Mouse (Mus musculus) frontal cortex, adult 2 months (tissue): ENCODE data around the gene Gm49661. TPM values are rescaled to one million over a fixed set of nuclear protein-coding genes. Genes with fewer than 3 reads are reported as not detected.
A peak's percentile ranks its signal among the peaks of the same experiment; 100 is the strongest.

Experiments used
- DNase-seq, 2 experiments: peaks; one replicate each; pipeline ENCODE4 v3.0.0; 2022; ENCODE audit warnings: low spot score in 1 of 2; ENCODE audit errors: extremely low spot score in 1 of 2
- polyA plus RNA-seq: library from polyadenylated mRNA; depleted of rRNA; stranded (reverse); fragments of >200 nt; gene quantifications from 2 replicates; pipeline ENCODE4 v1.2.3, GENCODE M21; 2012

The Gm49661 gene
- polyA plus RNA-seq, 1 experiment = not detected

GRCm38 (mm10) chr8:84967532-84968304 is 1.5 kb downstream of the Gm49661 start:
- no peak for DNase-seq

- no peak for DNase-seq
Observed at GRCm38 (mm10) chr8:84966603-84967002, 2.6 kb downstream of the Gm49661 start.

GRCm38 (mm10) chr8:84965731-84966291 is 3.4 kb downstream of the Gm49661 start:
- DNase-seq = peak; percentile 93 to 95

GRCm38 (mm10) chr8:84963952-84964351 is 5.3 kb downstream of the Gm49661 start:
- DNase-seq = no peak

GRCm38 (mm10) chr8:84959811-84960210 is 9.4 kb downstream of the Gm49661 start:
- no peak for DNase-seq

- DNase-seq = peak in 1 of 2 experiments; percentile 91
Observed at GRCm38 (mm10) chr8:84956768-84957167, 12.5 kb downstream of the Gm49661 start.

GRCm38 (mm10) chr8:84952612-84953255 is 16.5 kb downstream of the Gm49661 start:
- no peak for DNase-seq

- DNase-seq = no peak
Observed at GRCm38 (mm10) chr8:84949753-84950152, 19.5 kb downstream of the Gm49661 start.

- no peak for DNase-seq
Observed at GRCm38 (mm10) chr8:84947241-84947545, 22.0 kb downstream of the Gm49661 start.

GRCm38 (mm10) chr8:84946528-84947240 is 22.5 kb downstream of the Gm49661 start, which contains the start of gene Rtbdn:
TSS of gene Rtbdn (plus strand) at chr8:84946991.
- DNase-seq = no peak

- DNase-seq = peak in 1 of 2 experiments; percentile 48
Observed at GRCm38 (mm10) chr8:84945633-84946527, 23.4 kb downstream of the Gm49661 start.

GRCm38 (mm10) chr8:84945235-84945632 is 24.0 kb downstream of the Gm49661 start:
- DNase-seq = peak; percentile 77 to 85

GRCm38 (mm10) chr8:84944478-84945160 is 24.6 kb downstream of the Gm49661 start:
- peak; percentile 57 to 82 for DNase-seq

- no peak for DNase-seq
Observed at GRCm38 (mm10) chr8:84943699-84944098, 25.5 kb downstream of the Gm49661 start.

GRCm38 (mm10) chr8:84937620-84938485 is 31.4 kb downstream of the Gm49661 start:
- DNase-seq = no peak

GRCm38 (mm10) chr8:84936962-84937546 is 32.2 kb downstream of the Gm49661 start, which contains the start of gene Mast1:
TSS of gene Mast1 (minus strand) at chr8:84937359.
- DNase-seq = peak in 1 of 2 experiments; percentile 72

GRCm38 (mm10) chr8:84936041-84936961 is 32.9 kb downstream of the Gm49661 start:
- peak in 1 of 2 experiments; percentile 21 for DNase-seq
